Mouse (Mus musculus) C2C12 (cell line): ENCODE data around the gene Arid2. TPM values are rescaled to one million over a fixed set of nuclear protein-coding genes. Genes with fewer than 3 reads are reported as not detected.
A peak's percentile ranks its signal among the peaks of the same experiment; 100 is the strongest.

Source experiments
- H3K27me3 ChIP-seq: one replicate; pipeline ENCODE4 v1.6.1; 2011; ENCODE audit not compliant: control insufficient read depth, insufficient read depth, insufficient read length
- H3K36me3 ChIP-seq: one replicate; pipeline ENCODE4 v1.6.1; 2011; ENCODE audit not compliant: control insufficient read depth, insufficient read depth
- H3K4me3 ChIP-seq: one replicate; pipeline ENCODE4 v1.5.1; 2011; ENCODE audit warnings: mild to moderate bottlenecking, control low read depth; ENCODE audit not compliant: poor library complexity, insufficient read depth, severe bottlenecking
- H3K79me2 ChIP-seq: one replicate; pipeline ENCODE4 v1.6.1; 2011; ENCODE audit not compliant: control insufficient read depth, insufficient read depth
- H3K79me3 ChIP-seq: one replicate; pipeline ENCODE4 v1.6.1; 2011; ENCODE audit warnings: low read depth, control low read depth
- H3ac ChIP-seq: one replicate; pipeline ENCODE3; 2011; ENCODE audit warnings: low read depth; ENCODE audit not compliant: control insufficient read depth, insufficient read length
- CEBPB ChIP-seq: IDR thresholded peaks from one replicate; pipeline ENCODE4 v1.6.1; 2011; ENCODE audit warnings: low read depth, mild to moderate bottlenecking, control low read depth, moderate library complexity
- CTCF ChIP-seq: IDR thresholded peaks from one replicate; pipeline ENCODE4 v1.5.1; 2011; ENCODE audit not compliant: control insufficient read depth, insufficient read depth, insufficient read length
- FOSL1 ChIP-seq: IDR thresholded peaks from one replicate; pipeline ENCODE4 v1.8.0; 2011; ENCODE audit warnings: mild to moderate bottlenecking, low read length; ENCODE audit not compliant: poor library complexity, insufficient read depth, severe bottlenecking
- MAX ChIP-seq: IDR thresholded peaks from one replicate; pipeline ENCODE4 v1.6.1; 2011; ENCODE audit warnings: mild to moderate bottlenecking, control low read depth
- MYOD1 ChIP-seq: IDR thresholded peaks from one replicate; pipeline ENCODE4 v1.6.1; 2011; ENCODE audit warnings: low read depth; ENCODE audit not compliant: control insufficient read depth, insufficient read length
- MYOG ChIP-seq: IDR thresholded peaks from one replicate; pipeline ENCODE4 v1.6.1; 2011; ENCODE audit not compliant: control insufficient read depth, insufficient read length; ENCODE audit errors: extremely low read depth
- USF1 ChIP-seq: IDR thresholded peaks from one replicate; pipeline ENCODE4 v1.6.1; 2011; ENCODE audit warnings: low read depth, mild to moderate bottlenecking, control low read depth, moderate library complexity
- polyA plus RNA-seq: library from polyadenylated mRNA; unstranded; fragments of >200 nt; fragmentation: generic; extraction: Trizol; gene quantifications from one replicate; pipeline ENCODE4 v1.2.1, GENCODE M21; 2012; ENCODE audit warnings: missing spikeins

The Arid2 gene
- polyA plus RNA-seq, 1 experiment = 10.6 TPM

DNA sequence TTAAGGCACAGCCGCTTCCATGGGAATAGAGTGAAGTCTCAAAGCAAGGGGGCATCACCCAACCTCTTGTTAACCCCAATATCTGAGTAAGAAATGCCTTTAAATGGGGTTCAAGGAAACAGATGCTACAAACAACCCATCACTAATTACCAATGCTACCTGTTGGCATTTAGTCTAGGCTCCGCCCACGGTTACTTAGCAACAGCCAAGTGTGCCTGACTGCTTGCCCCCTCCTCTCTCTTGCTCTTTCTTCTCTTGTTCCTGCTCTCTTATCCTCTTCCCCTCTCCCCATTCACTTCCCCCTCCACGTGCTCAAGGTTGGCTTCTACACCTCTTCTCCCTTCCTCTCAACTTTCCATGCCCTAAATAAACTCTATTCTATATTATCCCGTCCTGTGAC lies 6.1 kb upstream of the Arid2 start:
- H3K4me3 ChIP-seq = no peak overlapping the region
- H3ac ChIP-seq = no peak overlapping the region
- H3K79me2 ChIP-seq = peaks cover 91% of the 10 kb centered on the region
- H3K27me3 ChIP-seq = no peaks in the 10 kb centered on the region
- TF ChIP-seq MYOG = no peak
- TF ChIP-seq MYOD1 = no peak
- no peak for TF ChIP-seq CEBPB
- no peak for TF ChIP-seq CTCF
- no peak for TF ChIP-seq USF1
- TF ChIP-seq FOSL1 = no peak
- no peak for TF ChIP-seq MAX
- H3K79me3 ChIP-seq = peaks cover 84% of the 10 kb centered on the region
- peaks cover 58% of the 10 kb centered on the region for H3K36me3 ChIP-seq

DNA sequence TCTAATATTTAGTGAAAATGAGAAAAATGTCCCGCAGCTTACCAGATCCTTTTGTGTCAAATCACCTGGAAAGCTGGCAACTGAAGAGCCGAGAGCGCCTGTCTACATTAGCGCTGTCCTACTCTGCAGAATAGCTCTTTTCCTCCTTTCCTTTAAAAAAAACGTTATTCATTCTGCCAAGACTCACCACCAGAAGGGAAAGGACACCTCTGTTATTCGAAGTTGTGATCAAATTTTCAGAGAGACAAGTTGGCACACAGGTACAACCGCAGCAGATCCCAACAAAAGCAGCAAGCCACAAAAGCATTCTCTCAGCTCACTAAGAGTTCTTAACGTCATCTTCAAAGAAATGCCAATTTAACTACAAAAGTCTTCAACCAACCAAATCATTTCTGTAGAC lies 4.2 kb upstream of the Arid2 start:
- Histone ChIP-seq H3K79me3 (peaks cover 66% of the 10 kb centered on the region), H3K79me2 (peaks cover 85% of the 10 kb centered on the region), H3K36me3 (peaks cover 41% of the 10 kb centered on the region), H3K27me3 (no peaks in the 10 kb centered on the region), H3K4me3 (no peak overlapping the region), H3ac (no peak overlapping the region)
- no peak for TF ChIP-seq MYOD1
- TF ChIP-seq MYOG = no peak
- TF ChIP-seq CTCF = no peak
- no peak for TF ChIP-seq CEBPB
- no peak for TF ChIP-seq MAX
- TF ChIP-seq FOSL1 = no peak
- no peak for TF ChIP-seq USF1

DNA sequence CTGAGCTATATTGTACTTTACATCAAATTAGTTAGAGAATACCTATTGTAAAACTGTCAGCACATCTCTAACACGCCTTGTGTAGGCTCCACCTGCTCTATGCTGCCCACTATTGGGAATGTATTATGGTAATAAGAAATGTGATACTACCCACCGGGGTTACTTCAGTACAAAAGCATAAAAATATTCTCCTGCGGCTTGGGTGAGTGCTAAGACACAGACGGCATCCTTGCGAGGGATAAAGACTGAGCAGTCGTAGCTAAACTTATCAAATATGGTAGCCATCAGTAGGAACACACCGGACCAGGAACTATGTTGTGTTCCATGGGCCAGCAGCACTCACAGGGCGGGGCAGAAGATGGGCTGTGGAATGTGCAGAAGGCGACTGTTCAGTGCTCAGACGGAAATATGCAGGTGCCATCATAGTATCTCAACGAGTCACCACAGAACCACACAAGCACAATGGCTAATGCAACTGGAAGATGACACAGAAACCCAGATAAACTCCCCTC lies 3.3 kb upstream of the Arid2 start:
- peak overlapping the region; percentile 92 for H3K4me3 ChIP-seq
- peaks cover 66% of the 10 kb centered on the region for H3K79me3 ChIP-seq
- H3ac ChIP-seq = peak overlapping the region; percentile 6
- peaks cover 85% of the 10 kb centered on the region for H3K79me2 ChIP-seq
- TF ChIP-seq FOSL1 (no peak), MYOD1 (peak; percentile 31)
- H3K36me3 ChIP-seq = peaks cover 32% of the 10 kb centered on the region
- H3K27me3 ChIP-seq = no peaks in the 10 kb centered on the region

DNA sequence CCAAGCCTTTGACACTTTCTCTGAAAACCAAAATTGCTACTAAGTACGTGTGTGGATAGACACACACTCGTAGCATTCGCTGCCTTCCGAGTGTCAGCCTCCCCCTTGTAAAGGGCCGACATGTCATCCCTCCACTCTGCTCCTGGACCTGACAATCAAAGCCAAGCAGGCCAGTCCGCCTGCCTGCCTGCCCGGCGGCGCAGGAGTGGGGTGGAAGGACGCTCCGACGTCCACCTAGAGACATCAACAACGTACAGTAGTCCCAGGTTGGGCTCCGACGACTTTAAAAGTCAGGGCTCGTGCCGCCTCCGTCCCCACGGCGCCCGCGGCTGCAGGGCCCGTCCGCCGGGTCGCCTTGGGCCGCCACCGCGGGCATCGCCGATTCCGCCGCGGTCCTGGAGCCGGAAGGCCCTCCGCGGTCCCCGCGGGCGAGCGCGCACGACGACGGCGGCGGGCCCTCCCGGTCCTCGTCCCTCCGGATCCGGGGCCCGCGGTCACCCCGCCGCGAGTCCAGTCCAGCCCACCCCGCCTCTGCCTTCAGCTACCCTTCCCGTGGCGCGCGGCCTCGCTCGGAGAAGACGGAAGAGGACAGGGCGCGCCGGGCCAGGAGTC lies 2.5 kb upstream of the Arid2 start:
- Histone ChIP-seq H3K79me2 (peaks cover 85% of the 10 kb centered on the region), H3K79me3 (peaks cover 66% of the 10 kb centered on the region), H3K36me3 (peaks cover 24% of the 10 kb centered on the region), H3K27me3 (no peaks in the 10 kb centered on the region), H3ac (peak overlapping the region; percentile 88), H3K4me3 (peak overlapping the region; percentile 92)
- no peak for TF ChIP-seq CTCF
- no peak for TF ChIP-seq MYOD1
- peak; percentile 16 for TF ChIP-seq MAX
- TF ChIP-seq FOSL1 = no peak

DNA sequence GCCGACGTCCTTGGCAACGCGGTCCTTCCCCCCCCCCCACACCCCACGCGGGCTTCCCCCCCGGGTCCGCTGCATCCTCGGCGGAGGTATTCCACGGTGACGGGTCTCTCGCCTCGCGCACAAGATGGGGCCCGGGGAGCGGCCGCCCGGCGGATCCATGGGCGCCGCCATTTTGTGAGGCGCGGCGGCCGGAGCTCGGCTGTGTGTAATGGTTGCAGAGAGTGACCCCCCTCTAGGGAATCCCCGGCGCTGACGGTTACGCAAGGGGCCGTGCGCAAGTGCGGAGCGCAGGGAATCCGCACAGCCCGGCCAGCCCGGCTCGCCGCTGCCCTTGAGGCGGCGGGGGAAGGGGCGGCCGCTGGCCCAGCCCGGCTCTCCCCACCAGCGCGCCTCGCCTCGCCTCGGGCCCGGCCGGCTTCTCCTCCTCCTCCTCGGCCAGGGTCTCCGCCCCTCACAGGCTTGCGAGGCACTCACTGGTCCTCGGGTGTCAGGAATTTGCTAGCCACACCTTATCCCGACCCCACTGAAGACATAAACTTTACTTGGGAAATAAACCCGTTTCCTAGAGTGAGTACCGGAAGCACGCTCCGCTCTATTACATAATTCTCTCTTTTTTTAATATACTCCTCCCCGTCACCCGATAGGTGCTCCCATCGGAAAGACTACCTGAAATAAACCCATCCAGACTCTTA lies 1.8 kb upstream of the Arid2 start:
- Histone ChIP-seq H3K4me3 (peak overlapping the region; percentile 92), H3ac (peak overlapping the region; percentile 88), H3K36me3 (peaks cover 17% of the 10 kb centered on the region), H3K27me3 (no peaks in the 10 kb centered on the region), H3K79me3 (peaks cover 66% of the 10 kb centered on the region), H3K79me2 (peaks cover 85% of the 10 kb centered on the region)
- TF ChIP-seq FOSL1 (no peak), MAX (peak; percentile 54), USF1 (no peak), MYOG (no peak), CEBPB (peak; percentile 89), MYOD1 (no peak), CTCF (no peak)

DNA sequence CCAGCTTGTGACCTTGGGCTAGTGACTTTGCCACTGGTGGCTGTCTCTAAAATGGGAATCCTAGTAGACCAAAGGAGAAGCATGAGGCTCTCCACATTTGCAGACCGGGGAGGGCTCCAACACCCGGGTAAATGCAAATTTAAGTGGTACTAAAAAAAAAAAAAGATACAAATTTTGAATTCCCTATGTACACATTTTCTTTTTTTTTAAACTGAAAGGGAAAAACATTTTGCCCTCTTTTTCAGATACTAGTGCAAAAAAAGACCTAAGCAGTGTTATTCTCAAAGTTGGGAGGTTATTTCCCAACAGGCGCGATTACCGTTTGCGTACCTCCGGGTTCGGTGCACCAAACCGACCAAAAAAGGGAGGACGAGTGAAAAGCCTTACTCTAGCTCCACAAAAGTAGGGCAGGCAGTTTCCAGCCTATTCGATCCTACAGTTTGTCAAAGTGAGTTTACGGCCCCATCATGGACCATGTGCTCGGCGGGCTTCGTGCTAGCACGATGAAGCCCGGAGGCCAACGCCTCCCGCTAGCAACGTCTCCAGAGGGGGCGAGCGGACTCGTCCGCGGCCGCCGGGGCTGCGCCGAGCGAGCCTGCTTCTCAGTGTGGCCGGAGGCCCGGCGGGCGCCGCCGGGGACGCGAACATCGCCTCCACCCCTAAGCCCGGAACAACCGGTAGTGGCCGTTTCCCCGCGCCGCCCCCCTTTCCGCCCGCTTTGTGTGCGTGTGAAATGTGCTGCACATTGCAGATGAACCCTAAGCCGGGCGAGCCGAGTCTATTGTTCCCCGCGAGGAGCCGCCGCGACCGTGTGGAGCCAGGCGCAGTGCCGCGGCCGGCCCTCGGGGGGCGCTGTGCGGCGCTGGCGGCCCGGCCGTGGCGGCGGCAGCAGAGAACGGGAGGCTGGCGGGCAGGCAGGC lies 1.0 kb upstream of the Arid2 start:
- Histone ChIP-seq H3K79me2 (peaks cover 85% of the 10 kb centered on the region), H3ac (peak overlapping the region; percentile 65), H3K4me3 (peak overlapping the region; percentile 92), H3K36me3 (peaks cover 18% of the 10 kb centered on the region), H3K79me3 (peaks cover 65% of the 10 kb centered on the region), H3K27me3 (no peaks in the 10 kb centered on the region)
- TF ChIP-seq MAX (peak; percentile 85), CTCF (peak; percentile 100), FOSL1 (no peak)
